Mouse (Mus musculus) midbrain, postnatal 0 days (tissue): ENCODE results near the gene Zfp318. TPM values are rescaled to one million over a fixed set of nuclear protein-coding genes. Genes with fewer than 3 reads are reported as not detected.

Experiments
- ATAC-seq: fragments of 200-750 bp; cut with Nextera tagmentation; 2 replicates; pipeline ENCODE4 v1.8.0; 2017; ENCODE audit warnings: moderate number of reproducible peaks, mild to moderate bottlenecking, moderate TSS enrichment, moderate library complexity; ENCODE audit not compliant: low FRiP score
- DNase-seq: peaks from one replicate; pipeline ENCODE4 v3.0.0-alpha.2; 2015; ENCODE audit warnings: low spot score
- H3K27ac ChIP-seq: fragments of 300-500 bp; sonication (generic); 2 replicates; pipeline ENCODE4 v1.5.1; 2014; ENCODE audit warnings: low read depth, mild to moderate bottlenecking, low read length, mixed read lengths
- H3K27me3 ChIP-seq: fragments of 300-500 bp; sonication (generic); 2 replicates; pipeline ENCODE4 v1.6.1; 2014; ENCODE audit warnings: low read length, control low read depth, mixed read lengths; ENCODE audit not compliant: insufficient read depth
- H3K36me3 ChIP-seq: fragments of 300-500 bp; sonication (generic); 2 replicates; pipeline ENCODE4 v1.6.1; 2014; ENCODE audit warnings: low read length, control low read depth, mixed read lengths; ENCODE audit not compliant: insufficient read depth
- H3K4me1 ChIP-seq: fragments of 300-500 bp; sonication (generic); 2 replicates; pipeline ENCODE4 v1.6.1; 2014; ENCODE audit warnings: mild to moderate bottlenecking, control low read depth, antibody characterized with exemption, low read length, mixed read lengths; ENCODE audit not compliant: insufficient read depth
- H3K4me2 ChIP-seq: fragments of 300-500 bp; sonication (generic); 2 replicates; pipeline ENCODE4 v1.6.1; 2014; ENCODE audit warnings: low read depth, mild to moderate bottlenecking, low read length, mixed read lengths; ENCODE audit not compliant: poor library complexity, severe bottlenecking
- H3K4me3 ChIP-seq: fragments of 300-500 bp; sonication (generic); 2 replicates; pipeline ENCODE4 v1.5.1; 2014; ENCODE audit warnings: low read depth, mild to moderate bottlenecking, low read length, moderate library complexity
- H3K9ac ChIP-seq: fragments of 300-500 bp; sonication (generic); replicated peaks from 2 replicates; pipeline ENCODE4 v1.6.1; 2014; ENCODE audit warnings: mild to moderate bottlenecking, low read length, moderate library complexity, mixed read lengths; ENCODE audit not compliant: poor library complexity, severe bottlenecking
- H3K9me3 ChIP-seq: fragments of 300-500 bp; sonication (generic); 2 replicates; pipeline ENCODE4 v1.6.1; 2016; ENCODE audit warnings: low read length, control low read depth
- CTCF ChIP-seq: IDR thresholded peaks from 2 replicates; pipeline ENCODE4 v1.5.1; 2016; ENCODE audit warnings: antibody characterized with exemption, mild to moderate bottlenecking
- WGBS: fragments of 180-500 bp; shearing (Covaris S2); extraction: QIAGEN DNeasy Blood & Tissue Kit; methylation state at CpG from one replicate; pipeline ENCODE4 v1.1.7; 2014; 5-methylcytosine and 5-hydroxymethylcytosine counted together
- polyA plus RNA-seq: library from polyadenylated mRNA; unstranded; fragments of >200 nt; fragmentation: Nextera tagmentation; extraction: Ambion mirVana; gene quantifications from 2 replicates; pipeline ENCODE4 v1.2.1, GENCODE M21; 2015
- total RNA-seq: library from RNA; depleted of rRNA; stranded (reverse); fragments of >200 nt; gene quantifications from 2 replicates; pipeline ENCODE4 v1.2.3, GENCODE M21; 2014; rRNA removed

Gene Zfp318
- total and polyA plus RNA-seq, 2 experiments from 2014 or later, result 25.0 to 33.7 TPM

GRCm38 (mm10) chr17:46462226-46462625, 78.7 kb downstream of the Zfp318 start:
- H3K27me3 ChIP-seq, result no peaks in the 10 kb centered on the region
- no peak overlapping the region for H3K4me2 ChIP-seq
- no peaks in the 10 kb centered on the region for H3K4me1 ChIP-seq
- H3K9ac ChIP-seq, result no peak overlapping the region
- H3K27ac ChIP-seq, result no peak overlapping the region
- ATAC-seq, result no peak
- H3K4me3 ChIP-seq, result no peak overlapping the region
- 91% methylated on average over 5 of the region's 5 CpGs for WGBS
- H3K36me3 ChIP-seq, result peaks cover 31% of the 10 kb centered on the region
- TF ChIP-seq CTCF, result no peak
- no peaks in the 10 kb centered on the region for H3K9me3 ChIP-seq
- DNase-seq, result no peak

- TF ChIP-seq CTCF, result no peak
- DNase-seq, result no peak
- Histone ChIP-seq H3K36me3 (peaks cover 62% of the 10 kb centered on the region), H3K4me3 (no peak overlapping the region), H3K4me1 (no peaks in the 10 kb centered on the region), H3K9ac (no peak overlapping the region), H3K27ac (no peak overlapping the region), H3K27me3 (no peaks in the 10 kb centered on the region), H3K9me3 (no peaks in the 10 kb centered on the region), H3K4me2 (no peak overlapping the region)
- 74% methylated on average over 9 of the region's 9 CpGs for WGBS
- no peak for ATAC-seq
Observed at GRCm38 (mm10) chr17:46467830-46468229, 84.3 kb downstream of the Zfp318 start.

Other genes with a start within 250 kb of the Zfp318 start
- 55.6 and 68.4 TPM in 2 replicates for gene Rsph9, start 239.5 kb upstream of the Zfp318 start, total RNA-seq
- 103 and 104 TPM in 2 replicates for gene Rsph9, start 239.5 kb upstream of the Zfp318 start, polyA plus RNA-seq
- 8.9 and 13.3 TPM in 2 replicates for gene Mad2l1bp, start 230.2 kb upstream of the Zfp318 start, total RNA-seq
- 16.7 and 18.2 TPM in 2 replicates for gene Mad2l1bp, start 230.2 kb upstream of the Zfp318 start, polyA plus RNA-seq
- 72.3 and 82.2 TPM in 2 replicates for gene Gtpbp2, start 222.7 kb upstream of the Zfp318 start, total RNA-seq
- gene Gtpbp2, start 222.7 kb upstream of the Zfp318 start, polyA plus RNA-seq, result 25.9 TPM in 2 replicates
- gene Polh, start 181.1 kb upstream of the Zfp318 start, total RNA-seq, result 7.9 and 9.6 TPM in 2 replicates
- 4.2 and 4.5 TPM in 2 replicates for gene Polh, start 181.1 kb upstream of the Zfp318 start, polyA plus RNA-seq
- 50.5 and 56.7 TPM in 2 replicates for gene Xpo5, start 180.9 kb upstream of the Zfp318 start, total RNA-seq
- 23.6 and 24.0 TPM in 2 replicates for gene Xpo5, start 180.9 kb upstream of the Zfp318 start, polyA plus RNA-seq
- gene Polr1c, start 135.7 kb upstream of the Zfp318 start, total RNA-seq, result 54.1 and 54.7 TPM in 2 replicates
- gene Polr1c, start 135.7 kb upstream of the Zfp318 start, polyA plus RNA-seq, result 55.5 and 59.2 TPM in 2 replicates
- 18.9 and 24.8 TPM in 2 replicates for gene Yipf3, start 135.7 kb upstream of the Zfp318 start, total RNA-seq
- 70.6 and 77.4 TPM in 2 replicates for gene Yipf3, start 135.7 kb upstream of the Zfp318 start, polyA plus RNA-seq
- gene Lrrc73, start 130.2 kb upstream of the Zfp318 start, total RNA-seq, result 43.1 and 61.3 TPM in 2 replicates
- 32.8 and 33.0 TPM in 2 replicates for gene Lrrc73, start 130.2 kb upstream of the Zfp318 start, polyA plus RNA-seq
- gene Tjap1, start 100.7 kb upstream of the Zfp318 start, total RNA-seq, result 22.0 and 31.7 TPM in 2 replicates
- gene Tjap1, start 100.7 kb upstream of the Zfp318 start, polyA plus RNA-seq, result 18.6 and 19.5 TPM in 2 replicates
- gene Dlk2, start 86.3 kb upstream of the Zfp318 start, total RNA-seq, result 60.1 and 66.8 TPM in 2 replicates
- gene Dlk2, start 86.3 kb upstream of the Zfp318 start, polyA plus RNA-seq, result 22.9 and 28.0 TPM in 2 replicates
- gene Abcc10, start 55.4 kb upstream of the Zfp318 start, total RNA-seq, result 9.1 and 12.2 TPM in 2 replicates
- gene Abcc10, start 55.4 kb upstream of the Zfp318 start, polyA plus RNA-seq, result 8.4 and 9.3 TPM in 2 replicates
- 2.0 and 3.0 TPM in 2 replicates for gene Crip3, start 45.2 kb downstream of the Zfp318 start, total RNA-seq
- 1.5 and 2.1 TPM in 2 replicates for gene Crip3, start 45.2 kb downstream of the Zfp318 start, polyA plus RNA-seq
- 0.93 TPM in 1 of 2 replicates, not detected in the other for gene Slc22a7, start 54.7 kb downstream of the Zfp318 start, total RNA-seq
- 0.20 TPM in 1 of 2 replicates, not detected in the other for gene Slc22a7, start 54.7 kb downstream of the Zfp318 start, polyA plus RNA-seq
- gene Ttbk1, start 103.9 kb downstream of the Zfp318 start, total RNA-seq, result 46.8 and 50.1 TPM in 2 replicates
- 5.4 and 6.1 TPM in 2 replicates for gene Ttbk1, start 103.9 kb downstream of the Zfp318 start, polyA plus RNA-seq
- 4.0 and 4.1 TPM in 2 replicates for gene Dnph1, start 113.0 kb downstream of the Zfp318 start, total RNA-seq
- gene Dnph1, start 113.0 kb downstream of the Zfp318 start, polyA plus RNA-seq, result 10.2 and 10.4 TPM in 2 replicates
- 53.8 and 70.9 TPM in 2 replicates for gene Cul9, start 162.7 kb downstream of the Zfp318 start, total RNA-seq
- gene Cul9, start 162.7 kb downstream of the Zfp318 start, polyA plus RNA-seq, result 13.6 and 16.7 TPM in 2 replicates
- 45.8 and 69.0 TPM in 2 replicates for gene Srf, start 172.4 kb downstream of the Zfp318 start, total RNA-seq
- 2.6 and 3.3 TPM in 2 replicates for gene Srf, start 172.4 kb downstream of the Zfp318 start, polyA plus RNA-seq
- gene Ptk7, start 245.8 kb downstream of the Zfp318 start, total RNA-seq, result 61.8 and 62.6 TPM in 2 replicates
- gene Ptk7, start 245.8 kb downstream of the Zfp318 start, polyA plus RNA-seq, result 22.5 and 22.9 TPM in 2 replicates